ENCODE assay signal across 18 mouse cellular contexts in the genomic region with DNA sequence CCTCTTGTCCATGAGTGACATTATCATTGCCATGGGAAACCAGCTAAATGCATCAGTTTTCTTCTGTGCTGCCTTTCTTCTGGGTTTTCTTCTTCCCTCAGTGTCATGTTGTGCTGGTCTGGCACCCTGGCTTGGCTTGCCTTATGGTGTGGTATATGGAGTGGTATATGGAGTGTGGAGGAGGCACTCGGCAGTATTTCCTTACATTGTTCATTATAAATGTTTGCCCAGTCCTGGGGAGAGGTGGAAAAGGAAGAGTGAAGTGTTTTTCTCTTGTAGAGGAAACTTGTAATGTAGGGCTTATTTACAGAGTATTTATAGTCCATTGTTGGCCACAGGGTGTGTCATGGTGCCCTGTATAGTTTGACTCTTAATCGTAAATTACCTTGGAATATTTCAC.
DNase-seq lines count a peak whose midpoint lies in the region; ATAC-seq lines count a peak whose summit lies in the region.
"Had no signal": no experiment of that assay in that cellular context is flagged by ENCODE, and none has a peak within 500 bp of the region (broad histone marks: within the 10 kb centered on the region; RNA-seq: fewer than 3 reads in every experiment).

No protein-coding gene starts in this region.

- peak; percentile 68 for ATAC-seq in lung, embryonic 16.5 days (ENCODE audit: low read depth)
- ATAC-seq in megakaryocyte, adult 5-6 weeks (ENCODE audit: poor library complexity, severe bottlenecking), result no peak
- no peak for ATAC-seq in cerebellum, adult (ENCODE audit: insufficient number of reproducible peaks, low FRiP score, low TSS enrichment)
- ATAC-seq: forebrain, embryonic 13.5 days; forebrain, embryonic 15.5 days; forebrain, postnatal 0 days had no signal

- DNase-seq in lung, postnatal 36 days, result no peak
- DNase-seq: adrenal gland, adult 2 months; adrenal gland, postnatal 10 days; adrenal gland, postnatal 25 days; cerebellum, adult 11-12 months; cerebellum, adult 2 months; cerebellum, adult 9-10 months; cerebellum, postnatal 10 days; cerebellum, postnatal 25 days; forebrain, postnatal 0 days had no signal

- 60% methylated on average over 2 of the region's 2 CpGs for WGBS in lung, embryonic 16.5 days

- H3K9me3 ChIP-seq in lung, embryonic 16.5 days (ENCODE audit: control insufficient read depth, low read length), result no peaks in the 10 kb centered on the region
- no peaks in the 10 kb centered on the region for H3K9me3 ChIP-seq in megakaryocyte, embryonic 14.5 days
- H3K9me3 ChIP-seq: embryonic facial prominence, embryonic 10.5 days; embryonic facial prominence, embryonic 12.5 days; forebrain, embryonic 13.5 days; forebrain, embryonic 15.5 days had no signal

- H3K27ac ChIP-seq in lung, embryonic 16.5 days (ENCODE audit: low read length), result no peak overlapping the region
- H3K27ac ChIP-seq: embryonic facial prominence, embryonic 10.5 days; embryonic facial prominence, embryonic 12.5 days; forebrain, embryonic 13.5 days; forebrain, embryonic 15.5 days had no signal

- no peak overlapping the region for H3K4me2 ChIP-seq in lung, embryonic 16.5 days (ENCODE audit: low read depth, low read length)
- H3K4me2 ChIP-seq: embryonic facial prominence, embryonic 12.5 days; forebrain, embryonic 13.5 days; forebrain, embryonic 15.5 days had no signal

- no peak overlapping the region for H3K4me3 ChIP-seq in lung, embryonic 16.5 days (ENCODE audit: low read length)
- peak overlapping the region; percentile 53 for H3K4me3 ChIP-seq in megakaryocyte, embryonic 14.5 days (replicated peaks)
- H3K4me3 ChIP-seq: embryonic facial prominence, embryonic 10.5 days; embryonic facial prominence, embryonic 12.5 days; forebrain, embryonic 13.5 days; forebrain, embryonic 15.5 days had no signal

- H3K36me3 ChIP-seq in lung, embryonic 16.5 days (ENCODE audit: control insufficient read depth, insufficient read depth, low read length), result no peaks in the 10 kb centered on the region
- H3K36me3 ChIP-seq in megakaryocyte, embryonic 14.5 days (replicated peaks; ENCODE audit: low read length), result peaks cover 19% of the 10 kb centered on the region
- H3K36me3 ChIP-seq: embryonic facial prominence, embryonic 10.5 days; embryonic facial prominence, embryonic 12.5 days; forebrain, embryonic 15.5 days had no signal

- no peaks in the 10 kb centered on the region; the same call in 1 of the 2 replicates for H3K4me1 ChIP-seq in lung, embryonic 16.5 days (replicated peaks; ENCODE audit: control insufficient read depth, insufficient read depth, low read length)
- H3K4me1 ChIP-seq in megakaryocyte, embryonic 14.5 days, result peaks cover 59% of the 10 kb centered on the region
- H3K4me1 ChIP-seq: embryonic facial prominence, embryonic 12.5 days; forebrain, embryonic 15.5 days had no signal

- no peak overlapping the region for H3K9ac ChIP-seq in lung, embryonic 16.5 days (ENCODE audit: low read length)
- H3K9ac ChIP-seq: embryonic facial prominence, embryonic 12.5 days; forebrain, embryonic 13.5 days; forebrain, embryonic 15.5 days; forebrain, postnatal 0 days had no signal

- H3K27me3 ChIP-seq in lung, embryonic 16.5 days (ENCODE audit: control insufficient read depth, insufficient read depth, low read depth, low read length), result no peaks in the 10 kb centered on the region
- H3K27me3 ChIP-seq in megakaryocyte, embryonic 14.5 days (replicated peaks), result no peaks in the 10 kb centered on the region
- H3K27me3 ChIP-seq: embryonic facial prominence, embryonic 12.5 days; forebrain, embryonic 13.5 days; forebrain, embryonic 15.5 days had no signal
